ENCODE assay signal across 12 mouse cellular contexts in the genomic region with DNA sequence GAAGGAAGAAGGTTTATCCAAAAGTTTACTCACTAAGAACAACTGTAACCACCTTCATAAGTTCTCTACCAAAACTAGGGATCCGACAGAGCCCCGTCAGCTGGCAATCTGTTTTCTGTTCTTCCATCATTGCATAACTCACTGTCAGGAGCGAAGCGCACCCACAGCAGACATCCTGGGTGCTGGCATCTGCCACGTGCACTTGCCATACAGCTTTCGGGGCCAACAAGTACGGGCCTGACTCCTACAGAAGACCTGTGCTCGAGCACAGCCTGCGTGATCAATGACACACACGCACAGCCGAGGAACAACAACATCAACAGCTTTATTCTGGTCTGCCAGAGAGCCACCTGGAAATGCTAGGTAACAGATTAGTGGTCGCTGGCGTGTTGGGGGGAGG. TPM values are rescaled to one million over a fixed set of nuclear protein-coding genes. Genes with fewer than 3 reads are reported as not detected.
DNase-seq lines count a peak whose midpoint lies in the region; ATAC-seq lines count a peak whose summit lies in the region.
"Had no signal": no experiment of that assay in that cellular context is flagged by ENCODE, and none has a peak within 500 bp of the region (broad histone marks: within the 10 kb centered on the region; RNA-seq: fewer than 3 reads in every experiment).

No protein-coding gene starts in this region.

- DNase-seq in heart, postnatal 4 days, result no peak
- no peak for DNase-seq in neural tube, embryonic 11.5 days (ENCODE audit: low spot score)
- no peak for DNase-seq in neural tube, embryonic 10.5 days (ENCODE audit: extremely low spot score, low spot score)
- peak; percentile 71 to 72 for DNase-seq in layer of hippocampus, adult 8-10 months (ENCODE audit: low spot score in 2 of 2)
- peak; percentile 54 to 55 for DNase-seq in right cerebral cortex, postnatal 36 days (ENCODE audit: low spot score in 2 of 2)
- no peak for DNase-seq in cerebellum, postnatal 36 days
- DNase-seq: liver, postnatal 0 days; retina, postnatal 1 day had no signal

- H3K9me3 ChIP-seq in heart, embryonic 12.5 days (replicated peaks), result no peaks in the 10 kb centered on the region
- H3K9me3 ChIP-seq in neural tube, embryonic 11.5 days (ENCODE audit: control insufficient read depth, low read length), result no peaks in the 10 kb centered on the region

- no peaks in the 10 kb centered on the region for H3K36me3 ChIP-seq in heart, embryonic 12.5 days
- no peaks in the 10 kb centered on the region for H3K36me3 ChIP-seq in neural tube, embryonic 11.5 days (ENCODE audit: control insufficient read depth, insufficient read depth, low read length)

- no peak overlapping the region for H3K27ac ChIP-seq in heart, embryonic 12.5 days (ENCODE audit: poor library complexity, severe bottlenecking)
- H3K27ac ChIP-seq in neural tube, embryonic 11.5 days (ENCODE audit: low read depth, low read length), result no peak overlapping the region

- no peak for ATAC-seq in heart, embryonic 12.5 days (ENCODE audit: insufficient number of reproducible peaks, low FRiP score)
- no peak for ATAC-seq in neural tube, embryonic 11.5 days (ENCODE audit: insufficient read depth, low FRiP score, low TSS enrichment)
- ATAC-seq in frontal cortex, adult (ENCODE audit: low TSS enrichment), result no peak
- ATAC-seq: inflammation-experienced regulatory T-cells, adult 6 months; liver, postnatal 0 days had no signal

- no peak overlapping the region for H3K4me3 ChIP-seq in heart, embryonic 12.5 days
- no peak overlapping the region for H3K4me3 ChIP-seq in neural tube, embryonic 11.5 days (ENCODE audit: low read depth, low read length)

- H3K4me1 ChIP-seq in heart, embryonic 12.5 days (replicated peaks), result peaks cover 37% of the 10 kb centered on the region
- peaks cover 8% of the 10 kb centered on the region for H3K4me1 ChIP-seq in neural tube, embryonic 11.5 days (ENCODE audit: control insufficient read depth, insufficient read depth, low read length)

- no peaks in the 10 kb centered on the region for H3K27me3 ChIP-seq in heart, embryonic 12.5 days (replicated peaks)
- no peaks in the 10 kb centered on the region for H3K27me3 ChIP-seq in neural tube, embryonic 11.5 days (ENCODE audit: control insufficient read depth, insufficient read depth, low read length)
- H3K27me3 ChIP-seq: CH12.LX had no signal

- 89% methylated on average over 13 of the region's 13 CpGs for WGBS in heart, embryonic 12.5 days
- WGBS in neural tube, embryonic 11.5 days, result 87% methylated on average over 13 of the region's 13 CpGs

- 0 out of 2 replicates have a peak overlapping the region, but pooled peaks have one; percentile 0 for H3K9ac ChIP-seq in heart, embryonic 12.5 days
- 0 out of 2 replicates have a peak overlapping the region, but pooled peaks have one; percentile 22 for H3K9ac ChIP-seq in neural tube, embryonic 11.5 days (ENCODE audit: low read length)
- H3K9ac ChIP-seq: liver, postnatal 0 days had no signal

- H3K4me2 ChIP-seq in heart, embryonic 12.5 days, result 0 out of 2 replicates have a peak overlapping the region, but pooled peaks have one; percentile 7
- no peak overlapping the region for H3K4me2 ChIP-seq in neural tube, embryonic 11.5 days (ENCODE audit: low read depth)

RNA-seq across cellular contexts. Expression of gene Map3k4, which starts 2.3 kb away (rescaled TPM):
- polyA plus RNA-seq in heart, embryonic 12.5 days (2016; fragmentation: Nextera tagmentation; extraction: Ambion mirVana), result 42.9 and 47.4 TPM in 2 replicates
- 10 to 100 TPM; 34.4 to 41.5 TPM for total RNA-seq in heart, postnatal 4 days (2021)
- polyA plus RNA-seq in neural tube, embryonic 11.5 days (2014; fragmentation: Nextera tagmentation; extraction: Ambion mirVana), result 38.4 and 45.0 TPM in 2 replicates
- 10 to 100 TPM; 57.9 to 78.8 (median 62.7) TPM for total RNA-seq in layer of hippocampus, adult 8-10 months (2022)

Comparison
In these comparisons a context has a peak if more than half of its experiments do, and no peak if none do; other contexts are left out.
1. DNase-seq: peak in layer of hippocampus, adult 8-10 months (2 of 2) and right cerebral cortex, postnatal 36 days (2 of 2); none in heart, postnatal 4 days (single experiment), neural tube, embryonic 11.5 days (single experiment), neural tube, embryonic 10.5 days (single experiment) and cerebellum, postnatal 36 days (0 of 2).